Mouse (Mus musculus): ENCODE results near the gene Vps26c.

The Vps26c gene

GRCm38 (mm10) chr16:94526344-94527151, at the start of gene Vps26c:
Vps26c (minus strand) TSS chr16:94526830.
- DNase-seq (ENCODE audit: low read depth, low spot score) = peak; percentile 97

- DNase-seq (ENCODE audit: low read depth, low spot score) = no peak
These were observed 49.1 kb upstream of the Vps26c start for GRCm38 (mm10) chr16:94575757-94576156.

DNA sequence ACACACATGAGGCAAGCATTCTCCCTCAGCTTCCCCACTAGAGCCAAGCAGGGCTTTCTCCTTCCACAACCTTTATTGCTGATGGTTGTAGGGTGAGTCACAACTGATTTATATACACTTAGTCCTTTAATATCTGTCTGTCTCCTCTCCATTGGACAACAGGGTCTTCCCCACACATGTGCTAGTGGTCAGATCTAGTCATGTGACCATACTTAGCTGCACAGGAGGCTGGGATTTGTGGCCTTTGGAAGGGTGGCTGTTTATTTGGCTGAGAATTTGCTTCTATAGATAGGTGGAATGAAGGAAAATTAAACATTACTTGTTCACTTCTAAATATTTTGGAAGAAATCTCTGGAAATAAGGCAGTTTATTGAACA, 48.1 kb upstream of the Vps26c start:
- DNase-seq (ENCODE audit: low read depth, low spot score) = no peak

GRCm38 (mm10) chr16:94574025-94574717, 47.5 kb upstream of the Vps26c start:
- no peak for DNase-seq (ENCODE audit: low read depth, low spot score)

DNA sequence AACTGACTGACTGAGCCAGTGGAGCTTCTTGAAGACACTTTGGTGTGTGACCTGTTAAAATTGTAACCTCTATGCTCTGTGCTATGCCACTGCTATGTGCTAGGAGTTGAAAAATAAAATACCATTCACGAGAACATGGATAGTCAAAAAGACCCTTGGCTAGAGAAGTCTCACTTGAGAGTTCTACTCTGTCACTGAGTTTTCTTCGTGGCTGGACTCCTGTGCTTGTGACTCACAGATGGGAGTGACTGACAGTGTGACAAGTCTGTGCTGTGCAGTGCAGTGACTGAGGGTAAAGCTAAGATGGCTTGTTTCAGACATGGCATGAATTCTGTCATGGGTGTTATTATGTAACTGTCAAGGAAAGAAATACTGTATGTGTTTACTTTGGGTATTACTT, 45.8 kb upstream of the Vps26c start:
- no peak for DNase-seq (ENCODE audit: low read depth, low spot score)

GRCm38 (mm10) chr16:94571111-94571993, 44.7 kb upstream of the Vps26c start:
- no peak for DNase-seq (ENCODE audit: low read depth, low spot score)

DNA sequence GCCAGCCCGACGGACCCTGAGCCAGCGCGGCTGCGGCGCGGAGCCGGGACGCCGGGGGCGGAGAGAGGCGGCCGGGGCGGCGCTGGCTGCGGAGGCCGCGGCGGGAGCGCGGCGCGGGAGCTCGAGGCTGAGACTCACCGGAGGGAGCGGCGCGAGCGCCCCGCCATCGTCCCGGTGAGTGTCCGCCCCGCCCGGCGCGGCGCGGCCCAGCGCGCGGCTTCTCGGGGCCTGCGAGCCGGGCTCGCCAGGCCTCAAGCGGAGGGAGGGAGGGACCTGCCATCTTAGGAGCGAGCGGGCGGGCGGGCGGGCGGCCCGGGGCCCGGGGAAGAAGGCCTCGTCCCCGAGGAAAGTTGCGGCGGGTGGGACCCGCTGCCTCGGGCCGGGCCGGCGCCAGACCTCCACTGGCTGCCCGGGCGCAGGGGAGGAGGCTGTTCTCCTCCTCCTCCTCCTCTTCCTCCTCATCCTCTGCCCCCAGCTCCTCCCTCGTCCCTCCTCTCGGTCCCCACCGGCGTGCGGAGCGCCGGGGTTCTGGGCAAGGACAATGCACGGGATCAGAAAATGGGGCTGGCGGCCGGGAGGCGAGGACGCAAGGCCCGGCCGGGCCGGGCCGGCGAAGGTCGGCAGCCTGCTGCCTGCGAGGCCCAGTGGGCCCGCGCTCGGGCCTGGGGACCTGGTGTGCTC, 43.9 kb upstream of the Vps26c start:
- DNase-seq (ENCODE audit: low read depth, low spot score) = no peak

DNA sequence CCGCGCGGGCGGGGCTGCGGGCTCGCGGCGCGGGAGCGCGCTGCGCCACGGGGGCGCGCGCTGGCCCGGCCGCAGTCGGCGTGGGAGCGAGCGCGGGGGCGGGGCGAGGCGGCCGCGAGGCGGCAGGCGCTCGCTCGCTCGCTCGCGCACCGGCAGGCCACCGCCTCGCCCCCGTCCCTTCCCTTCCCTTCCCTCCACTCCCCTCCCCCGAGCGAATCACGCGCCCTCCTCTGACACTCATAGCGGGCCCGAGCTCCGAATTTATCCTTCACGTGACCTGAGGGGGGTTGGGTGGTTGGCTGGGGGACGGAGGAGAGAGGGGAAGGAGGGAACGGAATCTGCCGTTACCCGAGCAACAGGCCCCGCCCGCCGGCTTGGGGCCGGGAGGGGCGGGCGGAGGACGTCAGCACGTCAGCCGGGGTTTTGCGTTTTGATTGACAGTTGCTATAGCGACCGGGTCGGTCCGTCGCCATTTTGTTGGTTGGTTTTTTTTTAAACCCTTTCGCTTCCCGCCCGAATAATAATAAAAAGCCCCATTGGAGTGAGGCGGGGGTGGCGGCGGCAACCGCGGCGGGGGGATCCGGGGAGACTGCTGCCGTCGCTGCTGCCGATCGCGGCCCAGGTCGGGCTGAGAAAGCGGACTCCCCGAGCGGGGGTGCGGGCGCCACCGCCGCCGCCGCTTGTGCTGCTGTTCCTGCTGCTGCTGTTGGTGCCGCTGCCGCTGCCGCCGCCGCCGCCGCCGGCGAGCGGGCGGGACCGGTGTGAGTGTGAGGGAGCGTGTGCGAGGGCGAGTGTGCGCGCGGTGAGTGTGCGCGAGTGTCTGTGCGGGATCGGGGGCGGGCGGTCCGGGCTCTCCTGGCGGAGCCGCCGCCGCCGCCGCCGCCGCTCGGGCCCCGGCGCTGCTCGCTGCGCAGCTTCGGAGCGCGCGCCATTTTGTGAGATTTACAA, 42.9 kb upstream of the Vps26c start, which contains the start of gene Dyrk1a:
Gene Dyrk1a, plus strand, starts transcription at position 782 of the 948 bp plus-strand sequence.
- DNase-seq (ENCODE audit: low read depth, low spot score) = peak; percentile 99

- DNase-seq (ENCODE audit: low read depth, low spot score) = no peak
These were observed 42.0 kb upstream of the Vps26c start for GRCm38 (mm10) chr16:94568335-94569228.

GRCm38 (mm10) chr16:94567751-94568150, 41.1 kb upstream of the Vps26c start:
- DNase-seq (ENCODE audit: low read depth, low spot score) = no peak

GRCm38 (mm10) chr16:94566834-94567585, 40.4 kb upstream of the Vps26c start:
- no peak for DNase-seq (ENCODE audit: low read depth, low spot score)

- DNase-seq (ENCODE audit: low read depth, low spot score) = no peak
These were observed 39.5 kb upstream of the Vps26c start for GRCm38 (mm10) chr16:94566124-94566523.

DNA sequence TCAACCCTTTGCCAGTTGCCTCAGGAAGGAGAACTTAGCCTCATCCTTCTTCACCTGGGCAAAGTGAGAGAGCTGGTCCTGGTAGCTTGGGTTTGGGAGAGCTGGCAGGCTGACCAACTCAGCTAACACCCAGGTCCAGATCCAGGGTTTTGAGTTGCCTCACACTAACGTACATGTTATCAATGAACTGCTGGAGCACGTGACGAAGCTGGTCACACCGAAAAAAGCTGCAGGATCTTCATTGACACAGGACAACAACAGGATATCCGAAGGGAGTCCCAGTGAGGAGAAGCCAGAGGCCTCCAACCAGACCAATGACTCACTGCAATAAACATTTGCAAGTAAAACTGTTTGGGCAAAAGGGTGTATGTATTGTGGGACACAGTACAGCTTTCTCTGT, 34.0 kb upstream of the Vps26c start:
- DNase-seq (ENCODE audit: low read depth, low spot score) = no peak

- DNase-seq (ENCODE audit: low read depth, low spot score) = no peak
These were observed 33.2 kb upstream of the Vps26c start for GRCm38 (mm10) chr16:94559782-94560181.

DNA sequence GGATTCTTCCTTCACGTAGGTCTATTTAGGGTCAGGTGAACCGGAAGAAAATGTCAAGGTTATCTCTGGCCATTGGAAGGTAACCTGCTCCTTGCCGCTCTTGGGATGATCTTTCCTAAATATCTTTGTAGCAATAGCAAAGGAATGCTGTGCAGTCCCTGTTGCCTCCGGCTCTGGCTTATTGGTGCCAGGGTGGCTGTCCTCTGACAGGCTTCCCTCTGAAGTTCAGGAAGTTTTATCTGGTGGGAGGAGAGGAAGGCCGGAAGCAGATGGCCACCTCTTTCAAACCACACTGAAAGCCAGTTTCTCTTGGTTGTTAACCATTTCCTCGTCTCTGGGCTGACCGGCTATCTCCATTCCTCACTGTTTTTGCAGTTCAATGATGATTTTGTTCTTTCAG, 32.7 kb upstream of the Vps26c start:
- no peak for DNase-seq (ENCODE audit: low read depth, low spot score)

- DNase-seq (ENCODE audit: low read depth, low spot score) = no peak
These were observed 29.6 kb upstream of the Vps26c start for GRCm38 (mm10) chr16:94556228-94556627.

- no peak for DNase-seq (ENCODE audit: low read depth, low spot score)
These were observed 28.7 kb upstream of the Vps26c start for GRCm38 (mm10) chr16:94555346-94555745.

GRCm38 (mm10) chr16:94551934-94552333, 25.3 kb upstream of the Vps26c start:
- peak; percentile 73 for DNase-seq (ENCODE audit: low read depth, low spot score)

Measured in WW6 (cell line).